Mouse (Mus musculus): ENCODE data around the gene Myct1. TPM values are rescaled to one million over a fixed set of nuclear protein-coding genes. Genes with fewer than 3 reads are reported as not detected.

Myct1 gene
- polyA plus RNA-seq, 1 experiment from 2014 or later, result 4.9 TPM

GRCm38 (mm10) chr10:5633672-5634200 is 40.2 kb downstream of the Myct1 start:
- Histone ChIP-seq H3K9me3 (replicated peaks; ENCODE audit: control insufficient read depth, low read length) (no peaks in the 10 kb centered on the region), H3K4me1 (ENCODE audit: control insufficient read depth, insufficient read depth, low read length) (no peaks in the 10 kb centered on the region), H3K27ac (replicated peaks; ENCODE audit: low read depth, low read length) (no peak overlapping the region), H3K4me2 (ENCODE audit: low read depth, low read length) (no peak overlapping the region), H3K27me3 (ENCODE audit: control insufficient read depth, insufficient read depth, low read length) (no peaks in the 10 kb centered on the region), H3K9ac (replicated peaks; ENCODE audit: low read length) (no peak overlapping the region), H3K36me3 (replicated peaks; ENCODE audit: control insufficient read depth, insufficient read depth, low read depth, low read length) (no peaks in the 10 kb centered on the region), H3K4me3 (ENCODE audit: low read depth, low read length) (no peak overlapping the region)
- 86% methylated on average over 4 of the region's 4 CpGs for WGBS
- ATAC-seq (replicated peaks; ENCODE audit: insufficient number of reproducible peaks, low FRiP score, low TSS enrichment, low read depth) (no peak), DNase-seq (ENCODE audit: low spot score) (no peak)

- no peak overlapping the region for H3K27ac ChIP-seq (replicated peaks; ENCODE audit: low read depth, low read length)
- H3K36me3 ChIP-seq (replicated peaks; ENCODE audit: control insufficient read depth, insufficient read depth, low read depth, low read length), result no peaks in the 10 kb centered on the region
- 40% methylated on average over 1 of the region's 1 CpGs for WGBS
- no peak overlapping the region for H3K4me3 ChIP-seq (ENCODE audit: low read depth, low read length)
- H3K9ac ChIP-seq (replicated peaks; ENCODE audit: low read length), result no peak overlapping the region
- H3K4me1 ChIP-seq (ENCODE audit: control insufficient read depth, insufficient read depth, low read length), result no peaks in the 10 kb centered on the region
- no peak for ATAC-seq (replicated peaks; ENCODE audit: insufficient number of reproducible peaks, low FRiP score, low TSS enrichment, low read depth)
- H3K4me2 ChIP-seq (ENCODE audit: low read depth, low read length), result no peak overlapping the region
- H3K9me3 ChIP-seq (replicated peaks; ENCODE audit: control insufficient read depth, low read length), result no peaks in the 10 kb centered on the region
- DNase-seq (ENCODE audit: low spot score), result peak; percentile 10
- no peaks in the 10 kb centered on the region for H3K27me3 ChIP-seq (ENCODE audit: control insufficient read depth, insufficient read depth, low read length)
These were observed 40.8 kb downstream of the Myct1 start for GRCm38 (mm10) chr10:5634336-5634735.

DNA sequence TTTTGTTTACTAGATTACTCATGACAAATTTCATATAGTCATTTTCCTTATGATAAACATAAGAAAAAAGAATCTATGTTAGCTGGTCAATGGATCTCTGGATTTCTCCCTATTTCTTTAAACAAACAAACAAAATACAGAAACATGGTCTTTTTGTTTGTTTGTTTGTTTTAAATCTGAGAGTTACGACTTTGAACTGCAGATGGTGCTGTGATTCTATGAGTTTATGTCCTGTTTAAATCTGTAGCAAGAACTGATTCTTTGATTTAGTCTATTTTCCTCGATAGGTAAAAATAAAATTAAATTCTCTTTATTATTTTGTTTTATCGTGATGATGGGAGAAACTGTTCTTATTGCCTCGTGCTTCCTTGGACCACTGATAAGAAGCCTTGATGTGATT is 43.7 kb downstream of the Myct1 start:
- 83% methylated on average over 4 of the region's 4 CpGs for WGBS
- Histone ChIP-seq H3K4me2 (ENCODE audit: low read depth, low read length) (no peak overlapping the region), H3K9me3 (replicated peaks; ENCODE audit: control insufficient read depth, low read length) (no peaks in the 10 kb centered on the region), H3K4me1 (ENCODE audit: control insufficient read depth, insufficient read depth, low read length) (no peaks in the 10 kb centered on the region), H3K4me3 (ENCODE audit: low read depth, low read length) (no peak overlapping the region), H3K27ac (replicated peaks; ENCODE audit: low read depth, low read length) (no peak overlapping the region), H3K36me3 (replicated peaks; ENCODE audit: control insufficient read depth, insufficient read depth, low read depth, low read length) (no peaks in the 10 kb centered on the region), H3K9ac (replicated peaks; ENCODE audit: low read length) (no peak overlapping the region), H3K27me3 (ENCODE audit: control insufficient read depth, insufficient read depth, low read length) (no peaks in the 10 kb centered on the region)
- ATAC-seq (replicated peaks; ENCODE audit: insufficient number of reproducible peaks, low FRiP score, low TSS enrichment, low read depth) (no peak), DNase-seq (ENCODE audit: low spot score) (no peak)

GRCm38 (mm10) chr10:5639112-5639511 is 45.5 kb downstream of the Myct1 start, which contains the start of gene Vip:
TSS of gene Vip (plus strand) at chr10:5639218.
- Histone ChIP-seq H3K9me3 (replicated peaks; ENCODE audit: control insufficient read depth, low read length) (no peaks in the 10 kb centered on the region), H3K27me3 (ENCODE audit: control insufficient read depth, insufficient read depth, low read length) (no peaks in the 10 kb centered on the region), H3K4me3 (ENCODE audit: low read depth, low read length) (no peak within 1 kb of the TSS), H3K36me3 (replicated peaks; ENCODE audit: control insufficient read depth, insufficient read depth, low read depth, low read length) (no peaks in the 10 kb centered on the region), H3K4me2 (ENCODE audit: low read depth, low read length) (no peak within 1 kb of the TSS), H3K27ac (replicated peaks; ENCODE audit: low read depth, low read length) (no peak within 1 kb of the TSS), H3K9ac (replicated peaks; ENCODE audit: low read length) (no peak within 1 kb of the TSS), H3K4me1 (ENCODE audit: control insufficient read depth, insufficient read depth, low read length) (no peaks in the 10 kb centered on the region)
- 29% methylated on average over 8 of the region's 8 CpGs for WGBS
- ATAC-seq (replicated peaks; ENCODE audit: insufficient number of reproducible peaks, low FRiP score, low TSS enrichment, low read depth) (no peak), DNase-seq (ENCODE audit: low spot score) (peak; percentile 75)

Other genes with a start within 250 kb of the Myct1 start
- 3.1 and 3.6 TPM in 2 replicates for gene Syne1, start 42.3 kb upstream of the Myct1 start, polyA plus RNA-seq (2014; fragmentation: Nextera tagmentation; extraction: Ambion mirVana)
- not detected in 2 replicates for gene Vip, start 45.4 kb downstream of the Myct1 start, polyA plus RNA-seq (2014; fragmentation: Nextera tagmentation; extraction: Ambion mirVana)
- gene Fbxo5, start 211.8 kb downstream of the Myct1 start, polyA plus RNA-seq (2014; fragmentation: Nextera tagmentation; extraction: Ambion mirVana), result 94.5 and 110 TPM in 2 replicates
- 13.4 and 15.7 TPM in 2 replicates for gene Mtrf1l, start 230.1 kb downstream of the Myct1 start, polyA plus RNA-seq (2014; fragmentation: Nextera tagmentation; extraction: Ambion mirVana)